29 mouse cellular contexts compared by ENCODE assay signal in genomic region chr19:42677452-42677851, GRCm38 (mm10).
DNase-seq lines count a peak whose midpoint lies in the region; ATAC-seq and TF ChIP-seq lines count a peak whose summit lies in the region.
"Had no signal": no experiment of that assay in that cellular context is flagged by ENCODE, and none has a peak within 500 bp of the region (broad histone marks: within the 10 kb centered on the region; RNA-seq: fewer than 3 reads in every experiment).

No protein-coding gene starts in this region.

- no peak overlapping the region for H3K4me3 ChIP-seq in kidney, adult 2 months (ENCODE audit: insufficient read depth, low read depth, low read length)
- no peak overlapping the region for H3K4me3 ChIP-seq in kidney, embryonic 15.5 days (replicated peaks)
- H3K4me3 ChIP-seq in brown adipose tissue, adult 24 weeks (ENCODE audit: insufficient read depth, low read depth, low read length): no peak overlapping the region
- H3K4me3 ChIP-seq: embryonic facial prominence, embryonic 12.5 days; gastrocnemius, adult 2 months; heart, adult 2 months; heart, embryonic 12.5 days; limb, embryonic 10.5 days; limb, embryonic 15.5 days; midbrain, embryonic 12.5 days; myocyte; neural tube, embryonic 12.5 days had no signal

- H3K27me3 ChIP-seq in kidney, adult 2 months (replicated peaks; ENCODE audit: control insufficient read depth, insufficient read depth, low read length): no peaks in the 10 kb centered on the region
- no peaks in the 10 kb centered on the region for H3K27me3 ChIP-seq in kidney, embryonic 15.5 days
- H3K27me3 ChIP-seq: embryonic facial prominence, embryonic 12.5 days; heart, embryonic 12.5 days had no signal

- H3K9ac ChIP-seq in kidney, embryonic 15.5 days: no peak overlapping the region
- H3K9ac ChIP-seq: embryonic facial prominence, embryonic 12.5 days; heart, embryonic 12.5 days; hindbrain, embryonic 14.5 days; limb, embryonic 15.5 days; liver, embryonic 14.5 days; lung, embryonic 14.5 days; midbrain, embryonic 12.5 days; neural tube, embryonic 12.5 days had no signal

- no peaks in the 10 kb centered on the region for H3K36me3 ChIP-seq in kidney, adult 2 months (ENCODE audit: control insufficient read depth, insufficient read depth, low read length)
- H3K36me3 ChIP-seq in kidney, embryonic 15.5 days: no peaks in the 10 kb centered on the region
- H3K36me3 ChIP-seq: embryonic facial prominence, embryonic 12.5 days; heart, embryonic 12.5 days; limb, embryonic 10.5 days; limb, embryonic 15.5 days; midbrain, embryonic 12.5 days; neural tube, embryonic 12.5 days had no signal

- peak; percentile 67 for DNase-seq in kidney, adult 2 months
- DNase-seq in 416B (ENCODE audit: low read depth): peak; percentile 71
- DNase-seq in large intestine, adult 2 months (ENCODE audit: low read depth, low spot score): peak; percentile 35
- no peak for DNase-seq in thymus, postnatal 14 days
- DNase-seq: B cell, adult 2 months; cerebellum, adult 11 months; cerebellum, adult 9-10 months; cerebellum, postnatal 36 days; embryo, embryonic 11 days; gastrocnemius, adult 2 months; gastrocnemius, postnatal 36 days; heart, adult 2 months; right cerebral cortex, adult 18-20 months; thymus, adult 2 months; thymus, postnatal 4 days had no signal

- H3K4me1 ChIP-seq in kidney, adult 2 months (ENCODE audit: control insufficient read depth, insufficient read depth, low read length): peaks cover 3% of the 10 kb centered on the region; the same call in 1 of the 2 replicates
- peaks cover 9% of the 10 kb centered on the region for H3K4me1 ChIP-seq in kidney, embryonic 15.5 days
- H3K4me1 ChIP-seq in brown adipose tissue, adult 24 weeks (ENCODE audit: control insufficient read depth, insufficient read depth, insufficient read length, low read length): peaks cover 8% of the 10 kb centered on the region
- H3K4me1 ChIP-seq: embryonic facial prominence, embryonic 12.5 days had no signal

- TF ChIP-seq POLR2A in kidney, adult 2 months (IDR thresholded peaks at IDR 0.05; ENCODE audit: low read depth, low read length): no peak

- no peaks in the 10 kb centered on the region; the same call in 1 of the 2 replicates for H3K9me3 ChIP-seq in kidney, embryonic 15.5 days (replicated peaks)
- H3K9me3 ChIP-seq: embryonic facial prominence, embryonic 12.5 days; limb, embryonic 10.5 days; limb, embryonic 15.5 days; midbrain, embryonic 12.5 days; neural tube, embryonic 12.5 days had no signal

- H3K4me2 ChIP-seq in kidney, embryonic 15.5 days: no peak overlapping the region
- H3K4me2 ChIP-seq: embryonic facial prominence, embryonic 12.5 days; heart, embryonic 12.5 days; hindbrain, embryonic 14.5 days; limb, embryonic 15.5 days; lung, embryonic 14.5 days; midbrain, embryonic 12.5 days; neural tube, embryonic 12.5 days had no signal

- no peak for ATAC-seq in kidney, embryonic 15.5 days (replicated peaks; ENCODE audit: low FRiP score)
- ATAC-seq in granulocyte monocyte progenitor cell, adult 5-6 weeks (replicated peaks; ENCODE audit: poor library complexity, severe bottlenecking): no peak
- ATAC-seq: forebrain, embryonic 14.5 days had no signal

- WGBS in kidney, adult 2 months: 67% methylated on average over 3 of the region's 3 CpGs
- WGBS in kidney, embryonic 15.5 days: 82% methylated on average over 3 of the region's 3 CpGs
- 30% methylated on average over 3 of the region's 3 CpGs for WGBS in large intestine, adult 2 months

- H3K27ac ChIP-seq in kidney, adult 2 months (ENCODE audit: insufficient read depth, low read depth, low read length): no peak overlapping the region
- no peak overlapping the region for H3K27ac ChIP-seq in kidney, embryonic 15.5 days
- peak overlapping the region; percentile 55 for H3K27ac ChIP-seq in brown adipose tissue, adult 24 weeks (replicated peaks; ENCODE audit: low read depth, low read length)
- H3K27ac ChIP-seq: embryonic facial prominence, embryonic 12.5 days; gastrocnemius, adult 2 months; heart, adult 2 months; hindbrain, embryonic 14.5 days; limb, embryonic 10.5 days; limb, embryonic 15.5 days; liver, embryonic 14.5 days; midbrain, embryonic 12.5 days; neural tube, embryonic 12.5 days had no signal

- no peak for TF ChIP-seq CTCF in kidney, adult 2 months (conservative IDR thresholded peaks at IDR 0.05; ENCODE audit: insufficient read depth, insufficient read length, low read depth, low read length)
